Mouse (Mus musculus) limb, embryonic 15.5 days (tissue): ENCODE measurements around the gene Tomm40. TPM values are rescaled to one million over a fixed set of nuclear protein-coding genes. Genes with fewer than 3 reads are reported as not detected.
A peak's percentile ranks its signal among the peaks of the same experiment; 100 is the strongest.

Experiments
- ATAC-seq: fragments of 200-750 bp; cut with Nextera tagmentation; 2 replicates; pipeline ENCODE4 v1.8.0; 2017; ENCODE audit warnings: low read depth, moderate TSS enrichment; ENCODE audit not compliant: insufficient number of reproducible peaks, low FRiP score, low TSS enrichment
- H3K27ac ChIP-seq: fragments of 300-500 bp; sonication (generic); 2 replicates; pipeline ENCODE4 v1.5.1; 2015; ENCODE audit warnings: moderate library complexity, mild to moderate bottlenecking, inconsistent platforms
- H3K27me3 ChIP-seq: fragments of 300-500 bp; sonication (generic); 2 replicates; pipeline ENCODE4 v1.6.1; 2015; ENCODE audit warnings: inconsistent platforms
- H3K36me3 ChIP-seq: fragments of 300-500 bp; sonication (generic); 2 replicates; pipeline ENCODE4 v1.6.1; 2015; ENCODE audit warnings: inconsistent platforms
- H3K4me1 ChIP-seq: fragments of 300-500 bp; sonication (generic); 2 replicates; pipeline ENCODE4 v1.6.1; 2015; ENCODE audit warnings: inconsistent platforms
- H3K4me2 ChIP-seq: fragments of 300-500 bp; sonication (generic); 2 replicates; pipeline ENCODE4 v1.6.1; 2015; ENCODE audit warnings: mild to moderate bottlenecking, inconsistent platforms
- H3K4me3 ChIP-seq: fragments of 300-500 bp; sonication (generic); 2 replicates; pipeline ENCODE4 v1.5.1; 2015; ENCODE audit warnings: mild to moderate bottlenecking, inconsistent platforms
- H3K9ac ChIP-seq: fragments of 300-500 bp; sonication (generic); 2 replicates; pipeline ENCODE4 v1.6.1; 2015; ENCODE audit warnings: inconsistent platforms
- H3K9me3 ChIP-seq: fragments of 300-500 bp; sonication (generic); 2 replicates; pipeline ENCODE4 v1.6.1; 2016; ENCODE audit warnings: inconsistent platforms
- WGBS: fragments of 180-500 bp; shearing (Covaris S2); methylation state at CpG from one replicate; pipeline ENCODE4 v1.1.7; 2015; 5-methylcytosine and 5-hydroxymethylcytosine counted together
- polyA plus RNA-seq: library from polyadenylated mRNA; unstranded; fragments of >200 nt; fragmentation: Nextera tagmentation; extraction: Ambion mirVana; gene quantifications from 2 replicates; pipeline ENCODE4 v1.2.1, GENCODE M21; 2015

Gene Tomm40
- polyA plus RNA-seq, 1 experiment from 2014 or later = 129 TPM

DNA sequence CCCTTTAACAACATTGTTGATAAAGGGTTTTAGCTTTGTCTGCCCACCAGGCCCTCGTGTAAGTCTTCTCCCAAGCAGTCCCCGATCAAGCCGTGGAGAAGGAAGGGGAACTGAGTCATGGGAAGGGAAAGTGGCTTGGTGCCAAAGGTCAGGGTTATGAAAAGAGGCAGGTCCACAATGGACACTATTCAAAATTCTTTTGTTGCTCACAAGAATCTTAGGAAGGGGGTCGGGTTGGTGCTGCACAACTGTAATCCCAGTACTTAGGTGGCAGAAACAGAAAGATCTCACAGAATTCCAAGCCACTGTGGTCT, 35.8 kb upstream of the Tomm40 start:
- ATAC-seq = no peak
- H3K9ac ChIP-seq = no peak overlapping the region
- H3K27ac ChIP-seq = no peak overlapping the region
- H3K9me3 ChIP-seq = no peaks in the 10 kb centered on the region
- H3K27me3 ChIP-seq = no peaks in the 10 kb centered on the region
- H3K4me3 ChIP-seq = no peak overlapping the region
- 56% methylated on average over 4 of the region's 4 CpGs for WGBS
- no peak overlapping the region for H3K4me2 ChIP-seq
- peaks cover 38% of the 10 kb centered on the region for H3K4me1 ChIP-seq
- H3K36me3 ChIP-seq = no peaks in the 10 kb centered on the region

DNA sequence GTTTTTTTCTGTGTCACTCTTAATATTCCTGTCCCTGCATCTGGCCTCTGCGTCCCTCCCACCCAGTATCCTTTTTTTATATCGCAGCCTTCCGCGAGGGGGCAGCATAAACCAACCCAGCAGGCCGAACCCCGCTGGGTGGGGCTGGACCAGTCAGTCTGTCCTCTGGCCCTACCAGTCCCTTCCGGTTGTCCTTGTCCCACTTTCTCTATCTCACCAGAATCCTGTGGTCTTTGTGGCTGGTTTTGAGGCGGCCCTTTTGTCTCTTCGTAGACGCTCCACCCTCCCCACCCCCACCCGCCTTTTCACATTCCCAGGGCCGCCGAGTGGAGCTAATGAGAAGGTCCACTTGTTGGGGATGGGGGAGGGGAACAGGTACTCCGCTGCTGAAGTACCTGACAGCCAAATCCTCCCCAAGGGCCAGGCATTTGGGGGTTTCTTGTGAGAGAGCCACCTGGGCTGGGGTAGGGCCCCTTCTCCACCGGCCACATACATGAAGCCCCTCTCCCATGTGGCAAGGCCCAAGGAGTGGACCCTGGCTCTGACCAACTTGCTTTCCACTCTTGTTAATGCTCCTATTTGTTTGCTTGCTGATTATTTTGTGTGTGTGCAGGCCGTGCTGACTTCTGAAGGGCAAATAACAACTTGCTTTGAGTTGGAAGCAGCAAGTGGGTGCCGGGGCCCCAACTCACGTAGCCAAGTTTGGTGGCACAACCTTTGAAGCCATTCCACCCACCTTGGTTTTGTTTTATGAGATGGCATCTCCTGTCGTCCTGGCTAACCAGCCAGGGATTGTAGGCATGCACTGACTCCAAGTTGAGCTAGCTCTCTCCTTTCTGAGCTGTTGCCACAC, 35.2 kb upstream of the Tomm40 start, which contains the start of gene Nectin2:
Gene Nectin2, minus strand, starts transcription at position 267 of the 853 bp plus-strand sequence.
- Histone ChIP-seq H3K9me3 (no peaks in the 10 kb centered on the region), H3K4me2 (peak within 1 kb of the TSS; percentile 79), H3K4me3 (peak within 1 kb of the TSS; percentile 76), H3K27ac (peak within 1 kb of the TSS; percentile 94), H3K27me3 (no peaks in the 10 kb centered on the region), H3K9ac (peak within 1 kb of the TSS; percentile 79), H3K36me3 (no peaks in the 10 kb centered on the region), H3K4me1 (peaks cover 38% of the 10 kb centered on the region)
- ATAC-seq = peak; percentile 78
- 18% methylated on average over 19 of the region's 19 CpGs for WGBS

DNA sequence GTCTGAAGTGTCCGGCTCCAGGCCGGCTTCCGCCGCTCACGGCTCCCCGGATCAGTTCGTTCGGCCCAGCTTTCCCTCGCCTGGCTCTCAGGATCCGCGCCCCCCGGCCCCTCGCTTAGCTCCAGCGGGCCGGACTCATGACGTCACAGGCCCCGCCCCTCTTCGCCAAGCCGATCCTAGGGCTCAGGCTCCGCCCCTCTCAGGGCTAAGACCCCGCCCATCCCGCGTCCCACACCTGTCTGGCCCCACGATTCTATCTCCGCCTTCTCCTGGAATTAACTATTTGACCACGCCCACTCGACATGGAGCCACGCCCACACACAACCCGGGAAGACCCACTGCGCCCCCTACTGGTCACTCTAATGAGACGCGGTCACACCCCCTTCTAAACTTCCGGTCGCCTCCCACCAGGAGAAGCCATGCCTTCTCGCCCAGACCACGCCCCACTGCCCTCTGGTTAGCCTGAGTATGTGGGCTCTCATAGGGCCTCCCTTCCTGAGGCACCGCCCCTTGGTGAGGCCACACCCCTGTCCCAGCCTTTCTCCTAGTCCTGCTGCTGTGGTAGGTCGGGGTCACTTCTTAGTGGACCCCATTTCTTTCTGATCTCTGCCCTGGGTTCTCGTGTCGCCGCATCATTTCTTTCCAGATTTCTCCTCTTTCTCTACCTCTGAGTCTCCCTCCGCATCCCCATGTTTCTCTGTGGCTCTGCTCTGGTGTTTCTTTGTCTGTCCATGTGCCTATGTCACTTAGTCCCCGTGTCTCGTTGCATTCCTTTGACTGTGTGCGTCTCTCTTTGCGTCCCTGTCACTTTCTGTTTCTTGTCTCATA, 34.4 kb upstream of the Tomm40 start:
- no peaks in the 10 kb centered on the region for H3K27me3 ChIP-seq
- H3K27ac ChIP-seq = peak overlapping the region; percentile 94
- no peaks in the 10 kb centered on the region for H3K36me3 ChIP-seq
- H3K9ac ChIP-seq = peak overlapping the region; percentile 79
- WGBS = under 1% methylated on average over 45 of the region's 46 CpGs
- H3K4me1 ChIP-seq = peaks cover 46% of the 10 kb centered on the region
- peak overlapping the region; percentile 76 for H3K4me3 ChIP-seq
- peak overlapping the region; percentile 79 for H3K4me2 ChIP-seq
- ATAC-seq = peak; percentile 91
- no peaks in the 10 kb centered on the region for H3K9me3 ChIP-seq

DNA sequence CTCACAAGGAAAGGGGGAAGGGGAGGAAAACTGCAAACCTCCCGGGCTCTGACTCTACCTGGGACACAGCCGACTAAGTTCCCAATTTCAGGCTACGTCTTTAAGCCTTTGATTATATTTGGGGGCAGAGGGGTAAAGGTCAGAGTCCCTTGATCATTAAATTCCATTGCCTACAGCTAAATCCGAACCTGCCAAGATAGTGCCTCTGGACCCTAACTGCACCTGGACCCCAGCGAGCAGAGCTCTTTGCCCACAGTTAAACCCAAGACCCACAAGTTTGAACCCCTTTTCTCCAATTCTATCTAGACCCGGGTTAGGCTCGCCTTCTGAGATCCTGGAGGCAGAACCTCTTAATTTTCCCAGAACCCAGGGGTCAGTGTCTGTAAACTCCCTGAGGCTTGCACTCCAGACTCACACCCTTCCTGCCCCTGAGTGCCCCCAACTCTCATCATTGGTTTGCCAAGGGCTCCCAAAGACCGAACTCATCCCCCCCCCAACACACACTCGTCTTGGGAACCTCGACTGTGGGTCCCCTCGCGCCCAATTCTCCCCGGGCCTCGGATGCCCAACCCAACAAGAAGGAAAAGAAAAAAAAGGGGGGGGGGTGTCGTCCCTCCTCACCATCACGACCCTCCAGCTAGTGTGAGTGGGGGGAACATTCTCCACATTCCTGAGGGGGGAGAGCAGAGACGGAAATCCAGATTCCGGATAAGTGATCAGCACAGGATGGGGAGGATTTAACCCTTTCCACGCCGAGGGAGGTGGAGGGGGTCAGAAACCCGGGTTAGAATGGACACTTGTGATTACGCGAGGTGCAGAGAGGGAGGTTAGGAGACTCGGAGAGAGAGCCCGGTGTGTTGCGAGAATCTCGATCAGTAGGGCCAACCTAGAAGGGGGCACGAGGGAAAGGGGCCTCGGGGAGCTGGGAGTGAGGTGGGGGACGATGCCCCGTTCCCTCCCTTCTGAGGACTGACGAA, 33.3 kb upstream of the Tomm40 start:
- ATAC-seq = no peak
- H3K27me3 ChIP-seq = no peaks in the 10 kb centered on the region
- H3K4me3 ChIP-seq = peak overlapping the region; percentile 76
- peak overlapping the region; percentile 94 for H3K27ac ChIP-seq
- H3K4me2 ChIP-seq = peak overlapping the region; percentile 79
- H3K9me3 ChIP-seq = no peaks in the 10 kb centered on the region
- under 1% methylated on average over 32 of the region's 32 CpGs for WGBS
- H3K36me3 ChIP-seq = no peaks in the 10 kb centered on the region; the same call in 1 of the 2 replicates
- H3K9ac ChIP-seq = peak overlapping the region; percentile 79
- H3K4me1 ChIP-seq = peaks cover 50% of the 10 kb centered on the region

DNA sequence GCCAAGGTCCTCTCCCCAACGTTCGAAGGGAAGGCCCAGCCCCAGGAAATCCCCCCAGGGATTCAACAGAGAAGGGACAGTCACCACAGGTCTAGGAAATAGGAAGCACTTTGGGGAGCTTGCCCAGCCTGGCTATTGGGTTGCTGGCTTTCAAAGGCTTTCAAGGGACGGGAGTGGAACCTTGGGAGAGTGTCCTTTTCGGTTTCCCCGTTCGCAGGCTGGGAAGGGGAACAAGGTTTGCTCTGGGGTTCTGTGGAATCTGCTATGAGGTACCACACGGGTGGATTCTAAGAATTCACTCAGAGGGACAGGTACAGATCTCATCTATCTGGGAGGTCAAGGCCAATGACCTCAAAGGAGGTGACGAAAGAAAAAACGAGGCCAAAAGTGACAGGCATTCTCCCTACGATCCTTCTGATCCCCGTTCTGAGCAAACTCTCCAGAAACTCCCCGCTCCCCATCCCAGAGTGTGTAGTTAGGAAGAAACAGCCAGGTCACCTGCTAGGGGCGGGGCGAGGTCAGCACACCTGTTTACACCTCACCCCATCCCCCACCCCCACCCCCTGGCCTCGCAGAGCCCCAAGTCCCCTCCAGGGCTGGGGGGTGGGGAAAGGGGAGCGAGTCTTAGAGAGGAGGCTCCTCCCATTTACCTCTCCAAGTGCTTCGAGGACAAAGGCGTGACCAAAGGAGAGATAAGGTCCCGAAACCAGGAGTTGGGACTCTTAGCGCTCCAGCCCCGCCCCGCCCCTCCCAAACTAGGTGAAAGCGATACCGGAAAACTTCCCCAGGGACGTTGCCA, 32.4 kb upstream of the Tomm40 start:
- H3K4me3 ChIP-seq = peak overlapping the region; percentile 76
- ATAC-seq = no peak
- WGBS = 7% methylated on average over 25 of the region's 25 CpGs
- no peak overlapping the region for H3K9ac ChIP-seq
- H3K36me3 ChIP-seq = no peaks in the 10 kb centered on the region; the same call in 1 of the 2 replicates
- H3K9me3 ChIP-seq = no peaks in the 10 kb centered on the region
- peak overlapping the region; percentile 94 for H3K27ac ChIP-seq
- peaks cover 50% of the 10 kb centered on the region for H3K4me1 ChIP-seq
- no peaks in the 10 kb centered on the region for H3K27me3 ChIP-seq
- peak overlapping the region; percentile 79 for H3K4me2 ChIP-seq

DNA sequence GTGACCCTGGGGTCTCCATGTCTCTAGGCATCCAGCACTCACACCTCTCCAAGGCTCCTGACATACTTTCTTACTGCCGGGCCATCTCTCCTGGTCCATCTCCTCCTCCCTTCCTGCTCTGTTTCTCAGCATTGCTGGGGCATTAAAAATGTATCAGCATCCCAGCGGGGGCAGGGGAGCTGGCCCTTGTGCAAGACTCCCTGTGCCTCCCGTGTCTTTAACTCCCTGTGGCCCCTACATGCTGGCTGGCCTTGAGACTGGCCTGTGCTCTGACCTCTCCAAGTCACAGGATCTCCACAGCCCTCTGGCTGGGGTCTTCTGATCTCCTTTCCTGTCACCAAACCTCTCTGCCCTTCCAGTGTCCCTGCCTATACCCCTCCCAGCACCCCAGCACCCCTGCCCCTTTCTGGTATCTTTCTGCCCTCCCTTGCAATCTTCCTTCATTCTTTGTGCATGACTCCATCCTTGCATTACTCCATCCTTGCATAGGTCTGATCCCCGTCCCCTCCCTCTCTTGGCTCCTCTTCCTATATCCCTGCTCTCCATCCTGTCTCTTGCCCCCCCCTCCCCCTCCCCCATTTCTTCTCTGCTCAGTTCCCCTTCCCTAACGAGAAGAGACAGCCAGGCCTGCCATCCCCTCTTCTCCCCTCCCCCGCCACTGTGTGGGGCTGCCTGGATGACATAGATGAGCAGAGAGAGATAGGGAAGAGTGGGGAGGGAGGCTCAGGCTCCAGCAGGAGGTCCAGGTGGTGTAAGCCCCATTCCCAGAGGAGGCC, 31.4 kb upstream of the Tomm40 start:
- Histone ChIP-seq H3K27me3 (no peaks in the 10 kb centered on the region), H3K9ac (no peak overlapping the region; the same call in 1 of the 2 replicates), H3K4me1 (peaks cover 56% of the 10 kb centered on the region), H3K4me3 (peak overlapping the region; percentile 76), H3K36me3 (peaks cover 3% of the 10 kb centered on the region; the same call in 1 of the 2 replicates), H3K9me3 (no peaks in the 10 kb centered on the region), H3K4me2 (peak overlapping the region; percentile 29; the same call in 1 of the 2 replicates), H3K27ac (0 out of 2 replicates have a peak overlapping the region, but pooled peaks have one; percentile 94)
- 40% methylated on average over 6 of the region's 6 CpGs for WGBS
- ATAC-seq = no peak

DNA sequence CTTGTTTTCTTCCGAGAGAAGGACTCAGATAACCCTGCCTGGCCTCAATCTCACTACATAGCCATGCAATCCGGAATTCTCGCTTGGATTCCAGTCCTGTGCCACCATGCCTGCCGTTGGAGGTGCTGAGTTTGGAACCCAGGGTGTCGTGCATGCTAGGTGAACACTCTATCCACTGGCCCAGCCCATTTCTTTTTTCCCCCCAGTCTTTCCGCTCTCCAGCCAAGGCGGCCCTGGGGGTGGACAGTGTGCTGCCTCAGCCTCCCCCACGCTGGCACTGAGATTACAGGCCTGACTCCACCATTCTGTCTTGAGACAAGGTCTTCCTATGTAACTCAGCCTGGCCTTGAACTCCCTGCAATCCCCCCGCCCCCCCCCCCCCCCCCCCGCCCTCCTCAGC, 30.7 kb upstream of the Tomm40 start:
- Histone ChIP-seq H3K4me1 (peaks cover 60% of the 10 kb centered on the region), H3K36me3 (peaks cover 3% of the 10 kb centered on the region; the same call in 1 of the 2 replicates), H3K27me3 (no peaks in the 10 kb centered on the region), H3K4me2 (no peak overlapping the region), H3K4me3 (no peak overlapping the region), H3K9ac (no peak overlapping the region), H3K9me3 (no peaks in the 10 kb centered on the region), H3K27ac (no peak overlapping the region)
- no peak for ATAC-seq
- 82% methylated on average over 8 of the region's 10 CpGs for WGBS

DNA sequence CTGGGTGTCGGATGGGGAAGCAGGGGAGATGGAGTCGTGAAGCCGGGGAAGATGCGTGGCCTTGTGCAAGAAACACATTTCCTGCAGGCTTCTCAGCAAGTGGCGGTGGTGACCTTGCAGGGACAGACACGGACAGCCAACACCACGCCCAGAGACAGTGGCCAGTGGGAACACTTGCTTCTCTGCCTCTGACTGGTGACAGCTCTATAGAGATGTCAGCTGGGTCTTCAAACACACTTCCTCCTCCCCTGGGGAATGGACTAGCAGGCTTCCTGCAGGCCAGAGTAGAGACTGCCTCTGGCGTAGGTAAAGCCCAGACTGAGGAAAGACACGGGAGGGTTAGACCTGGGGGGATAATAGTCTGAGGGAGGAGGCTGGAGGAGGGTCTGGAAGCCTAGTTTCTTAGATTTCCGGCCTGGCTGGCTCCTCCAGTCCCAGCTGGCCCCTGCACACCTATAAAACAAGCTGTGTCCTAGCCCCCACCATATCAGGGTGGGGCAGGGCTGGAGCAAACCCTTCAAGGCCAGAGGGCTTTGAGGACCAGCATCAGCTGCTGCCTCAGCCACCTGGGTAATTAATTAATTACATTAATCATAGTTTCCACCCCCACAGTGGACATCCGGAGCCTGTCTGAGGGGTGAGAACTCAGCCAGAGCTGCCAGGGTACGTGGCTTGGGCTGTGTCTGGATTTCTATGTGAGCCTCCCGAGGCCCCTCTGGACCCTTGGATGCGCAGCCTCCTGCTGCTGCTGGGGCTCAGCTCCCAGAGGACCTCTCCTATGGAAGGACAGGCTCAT, 29.6 kb upstream of the Tomm40 start:
- Histone ChIP-seq H3K9ac (no peak overlapping the region), H3K27ac (peak overlapping the region; percentile 64), H3K4me1 (peaks cover 52% of the 10 kb centered on the region), H3K36me3 (peaks cover 10% of the 10 kb centered on the region; the same call in 1 of the 2 replicates), H3K4me2 (no peak overlapping the region), H3K9me3 (no peaks in the 10 kb centered on the region), H3K4me3 (no peak overlapping the region), H3K27me3 (no peaks in the 10 kb centered on the region)
- WGBS = 49% methylated on average over 14 of the region's 14 CpGs
- ATAC-seq = no peak

DNA sequence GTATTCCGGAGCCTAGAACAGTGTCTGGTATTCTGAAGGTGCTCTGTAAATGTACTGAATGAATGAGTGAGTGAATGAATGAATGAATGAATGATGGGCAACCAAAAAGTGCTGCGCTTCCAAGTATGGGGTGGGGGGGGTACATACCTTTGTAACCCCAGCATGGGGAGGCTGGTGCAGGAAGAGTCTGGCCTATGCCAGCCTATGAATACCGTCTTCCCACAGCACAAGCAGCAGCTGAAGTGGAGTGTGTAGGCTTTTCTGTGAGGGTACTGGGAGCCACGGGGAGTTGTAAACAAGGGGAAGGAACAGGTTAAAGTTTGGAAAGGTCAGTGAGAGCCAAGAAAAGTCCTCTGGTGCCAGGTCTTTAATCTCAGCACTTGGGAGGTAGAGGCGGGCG, 28.6 kb upstream of the Tomm40 start:
- Histone ChIP-seq H3K36me3 (peaks cover 11% of the 10 kb centered on the region; the same call in 1 of the 2 replicates), H3K4me1 (peaks cover 52% of the 10 kb centered on the region), H3K27ac (no peak overlapping the region), H3K9me3 (no peaks in the 10 kb centered on the region), H3K4me3 (no peak overlapping the region), H3K4me2 (no peak overlapping the region), H3K27me3 (no peaks in the 10 kb centered on the region), H3K9ac (no peak overlapping the region)
- 90% methylated on average over 6 of the region's 6 CpGs for WGBS
- ATAC-seq = no peak
